Mouse (Mus musculus) forebrain, embryonic 12.5 days (tissue): ENCODE data around the gene Ptpre. TPM values are rescaled to one million over a fixed set of nuclear protein-coding genes. Genes with fewer than 3 reads are reported as not detected.

Experiments used
- ATAC-seq: fragments of 200-750 bp; cut with Nextera tagmentation; 2 replicates; pipeline ENCODE4 v1.8.0; 2017; ENCODE audit warnings: moderate TSS enrichment; ENCODE audit not compliant: low FRiP score
- H3K27ac ChIP-seq: fragments of 300-500 bp; sonication (generic); 2 replicates; pipeline ENCODE4 v1.5.1; 2016; ENCODE audit warnings: mild to moderate bottlenecking
- H3K27me3 ChIP-seq: fragments of 300-500 bp; sonication (generic); 2 replicates; pipeline ENCODE4 v1.6.1; 2016; ENCODE audit warnings: mild to moderate bottlenecking
- H3K36me3 ChIP-seq: fragments of 300-500 bp; sonication (generic); replicated peaks from 2 replicates; pipeline ENCODE4 v1.6.1; 2016; ENCODE audit warnings: mild to moderate bottlenecking
- H3K4me1 ChIP-seq: fragments of 300-500 bp; sonication (generic); 2 replicates; pipeline ENCODE4 v1.6.1; 2016
- H3K4me2 ChIP-seq: fragments of 300-500 bp; sonication (generic); 2 replicates; pipeline ENCODE4 v1.6.1; 2016; ENCODE audit warnings: mild to moderate bottlenecking, moderate library complexity
- H3K4me3 ChIP-seq: fragments of 300-500 bp; sonication (generic); replicated peaks from 2 replicates; pipeline ENCODE4 v1.5.1; 2016; ENCODE audit warnings: mild to moderate bottlenecking
- H3K9ac ChIP-seq: fragments of 300-500 bp; sonication (generic); 2 replicates; pipeline ENCODE4 v1.6.1; 2016; ENCODE audit warnings: mild to moderate bottlenecking
- H3K9me3 ChIP-seq: fragments of 300-500 bp; sonication (generic); 2 replicates; pipeline ENCODE4 v1.6.1; 2016
- WGBS: fragments of 180-500 bp; shearing (Covaris S2); methylation state at CpG from one replicate; pipeline ENCODE4 v1.1.7; 2016; 5-methylcytosine and 5-hydroxymethylcytosine counted together
- polyA plus RNA-seq: library from polyadenylated mRNA; unstranded; fragments of >200 nt; fragmentation: Nextera tagmentation; extraction: Ambion mirVana; gene quantifications from 2 replicates; pipeline ENCODE4 v1.2.1, GENCODE M21; 2016

The Ptpre gene
- polyA plus RNA-seq, 1 experiment from 2014 or later = 1.3 TPM

DNA sequence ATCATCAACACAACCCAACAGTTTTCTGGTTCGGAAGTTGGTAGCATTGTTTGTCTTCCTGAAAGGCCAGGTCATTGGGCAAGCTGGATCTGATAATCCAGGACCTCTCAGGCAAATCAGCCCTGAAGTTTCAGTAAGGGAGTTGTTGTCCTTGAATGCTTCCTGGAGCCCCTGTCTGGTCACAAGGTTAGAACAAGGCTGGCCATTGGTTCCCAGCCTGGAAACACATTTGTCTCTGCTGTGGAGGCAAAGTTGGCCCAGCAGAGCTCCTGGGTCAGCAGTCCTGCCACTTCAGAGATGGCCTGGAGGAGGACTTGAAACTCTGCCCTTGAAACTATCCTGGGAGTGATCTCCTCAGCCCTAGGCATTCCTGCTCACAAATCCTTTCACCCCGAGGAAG, 2.1 kb downstream of the Ptpre start:
- no peak for ATAC-seq
- no peak overlapping the region for H3K27ac ChIP-seq
- H3K9ac ChIP-seq = no peak overlapping the region
- H3K4me2 ChIP-seq = no peak overlapping the region
- H3K4me3 ChIP-seq = no peak overlapping the region
- peaks cover 8% of the 10 kb centered on the region for H3K4me1 ChIP-seq
- 89% methylated on average over 2 of the region's 2 CpGs for whole genome bisulfite sequencing
- no peaks in the 10 kb centered on the region for H3K9me3 ChIP-seq
- H3K27me3 ChIP-seq = peaks cover 32% of the 10 kb centered on the region
- H3K36me3 ChIP-seq = no peaks in the 10 kb centered on the region

DNA sequence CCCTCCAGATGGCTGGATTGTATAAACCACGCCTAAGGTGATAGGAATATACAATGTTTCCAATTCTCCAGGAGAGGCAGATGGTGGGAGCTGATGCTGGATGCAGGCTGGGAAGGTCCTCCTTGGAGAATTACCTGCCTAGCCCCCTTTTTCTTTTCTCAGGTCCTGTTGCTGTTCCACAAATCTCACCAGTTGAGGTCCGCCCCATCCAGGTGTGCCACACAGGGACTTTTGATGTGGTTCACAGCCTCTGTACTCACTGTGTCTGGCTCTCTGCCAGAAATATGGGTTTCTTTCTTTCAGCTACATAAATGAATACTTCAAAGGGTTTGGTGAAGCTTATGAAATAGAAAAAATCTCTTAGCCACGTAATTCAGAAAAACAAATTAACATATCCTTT, 5.0 kb downstream of the Ptpre start:
- H3K9ac ChIP-seq = no peak overlapping the region
- H3K9me3 ChIP-seq = no peaks in the 10 kb centered on the region
- 76% methylated on average over 3 of the region's 3 CpGs for WGBS
- ATAC-seq = no peak
- H3K27me3 ChIP-seq = peaks cover 28% of the 10 kb centered on the region
- no peak overlapping the region for H3K4me3 ChIP-seq
- no peak overlapping the region for H3K4me2 ChIP-seq
- H3K27ac ChIP-seq = no peak overlapping the region
- no peaks in the 10 kb centered on the region for H3K36me3 ChIP-seq
- peaks cover 8% of the 10 kb centered on the region for H3K4me1 ChIP-seq

DNA sequence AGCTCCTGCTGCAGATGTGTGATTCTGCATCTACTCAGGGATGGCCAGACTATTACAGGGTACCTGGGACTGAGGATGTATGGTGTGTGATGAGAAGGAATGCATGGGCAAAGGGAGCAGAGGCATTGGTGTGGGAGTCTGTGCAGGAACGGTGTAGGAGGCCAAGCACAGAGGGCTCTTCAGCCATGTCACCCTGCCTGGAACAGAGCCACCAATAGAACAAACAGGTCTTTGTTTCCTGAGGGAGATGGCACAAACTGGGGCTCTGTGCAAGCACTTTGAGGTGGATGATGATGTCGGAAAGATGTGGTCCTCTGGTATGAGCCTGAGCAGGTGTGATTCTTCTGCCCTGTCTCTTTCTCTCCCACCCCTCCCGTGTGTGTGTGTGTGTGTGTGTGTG, 5.8 kb downstream of the Ptpre start:
- no peak overlapping the region for H3K4me2 ChIP-seq
- H3K27me3 ChIP-seq = peaks cover 24% of the 10 kb centered on the region
- ATAC-seq = no peak
- no peaks in the 10 kb centered on the region for H3K9me3 ChIP-seq
- WGBS = 79% methylated on average over 3 of the region's 3 CpGs
- no peaks in the 10 kb centered on the region for H3K36me3 ChIP-seq
- no peak overlapping the region for H3K4me3 ChIP-seq
- H3K9ac ChIP-seq = no peak overlapping the region
- peaks cover 5% of the 10 kb centered on the region for H3K4me1 ChIP-seq
- H3K27ac ChIP-seq = no peak overlapping the region

DNA sequence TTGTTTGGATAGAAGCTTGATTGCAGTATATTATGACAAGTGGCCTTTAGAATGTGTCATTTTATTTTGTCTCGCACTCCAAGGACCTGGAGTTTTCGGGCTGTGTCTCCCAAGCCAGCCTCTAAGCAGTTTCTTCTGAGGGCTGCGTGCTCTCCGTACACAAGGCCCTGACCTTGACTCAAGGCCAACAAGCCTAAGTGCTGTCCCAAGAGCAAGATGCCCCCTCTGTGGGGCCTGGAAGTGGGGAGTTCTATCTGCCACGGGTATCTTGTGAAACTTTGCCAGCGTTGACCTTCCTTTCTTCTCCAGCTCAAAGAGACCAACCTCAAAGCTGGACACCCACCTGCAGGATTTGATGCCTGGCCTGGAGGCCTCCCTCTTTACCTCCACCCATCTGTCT, 7.0 kb downstream of the Ptpre start:
- H3K27me3 ChIP-seq = peaks cover 11% of the 10 kb centered on the region
- ATAC-seq = no peak
- H3K4me1 ChIP-seq = no peaks in the 10 kb centered on the region
- H3K36me3 ChIP-seq = no peaks in the 10 kb centered on the region
- H3K9me3 ChIP-seq = no peaks in the 10 kb centered on the region
- H3K27ac ChIP-seq = no peak overlapping the region
- no peak overlapping the region for H3K4me3 ChIP-seq
- no peak overlapping the region for H3K9ac ChIP-seq
- WGBS = 92% methylated on average over 6 of the region's 6 CpGs
- H3K4me2 ChIP-seq = no peak overlapping the region

DNA sequence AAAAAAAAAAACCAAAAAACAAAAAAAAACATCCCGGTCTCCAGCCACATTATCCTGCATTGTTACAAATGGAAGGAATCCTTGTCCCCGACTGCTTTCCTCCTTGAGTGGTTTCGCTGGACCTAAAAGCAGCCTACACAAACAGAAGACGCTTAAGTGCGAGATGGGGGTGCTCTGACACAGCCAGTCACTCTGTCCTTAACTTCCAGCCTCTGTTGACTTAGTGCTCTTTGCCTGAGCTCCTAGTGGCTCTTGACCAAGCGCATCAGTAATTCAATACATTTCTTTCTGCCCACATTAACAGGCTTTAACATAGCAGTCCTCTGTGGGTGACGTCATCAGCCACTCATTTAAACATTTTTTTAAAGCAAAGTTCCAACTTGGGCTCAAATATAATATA, 8.7 kb downstream of the Ptpre start:
- Histone ChIP-seq H3K4me2 (no peak overlapping the region), H3K27ac (no peak overlapping the region), H3K36me3 (no peaks in the 10 kb centered on the region), H3K9me3 (no peaks in the 10 kb centered on the region), H3K27me3 (no peaks in the 10 kb centered on the region; the same call in 1 of the 2 replicates), H3K9ac (no peak overlapping the region), H3K4me1 (no peaks in the 10 kb centered on the region), H3K4me3 (no peak overlapping the region)
- no peak for ATAC-seq
- 79% methylated on average over 7 of the region's 7 CpGs for WGBS

DNA sequence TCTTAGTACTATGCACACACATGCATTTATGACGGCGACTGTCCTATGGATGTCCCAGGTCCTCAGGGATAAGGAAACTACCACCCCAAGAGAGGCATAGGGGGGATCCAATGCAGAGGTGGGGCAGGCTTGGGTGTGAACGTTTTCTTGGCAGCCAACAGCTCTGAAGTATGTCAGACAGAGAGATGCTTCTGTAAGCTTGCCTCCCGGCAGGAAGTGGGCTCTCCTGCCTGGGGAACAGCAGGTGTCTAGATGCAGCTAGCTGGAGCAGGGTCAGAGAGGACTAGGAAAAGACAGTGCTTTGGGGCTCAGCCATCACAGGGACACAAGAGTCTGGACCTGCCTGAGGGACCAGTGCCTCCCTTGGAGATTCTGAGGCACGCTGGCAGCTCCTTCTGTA, 9.2 kb downstream of the Ptpre start:
- Histone ChIP-seq H3K27me3 (no peaks in the 10 kb centered on the region; the same call in 1 of the 2 replicates), H3K4me1 (no peaks in the 10 kb centered on the region), H3K27ac (no peak overlapping the region), H3K4me3 (no peak overlapping the region), H3K9ac (no peak overlapping the region), H3K4me2 (no peak overlapping the region), H3K36me3 (no peaks in the 10 kb centered on the region), H3K9me3 (no peaks in the 10 kb centered on the region)
- ATAC-seq = no peak
- 63% methylated on average over 5 of the region's 5 CpGs for WGBS

DNA sequence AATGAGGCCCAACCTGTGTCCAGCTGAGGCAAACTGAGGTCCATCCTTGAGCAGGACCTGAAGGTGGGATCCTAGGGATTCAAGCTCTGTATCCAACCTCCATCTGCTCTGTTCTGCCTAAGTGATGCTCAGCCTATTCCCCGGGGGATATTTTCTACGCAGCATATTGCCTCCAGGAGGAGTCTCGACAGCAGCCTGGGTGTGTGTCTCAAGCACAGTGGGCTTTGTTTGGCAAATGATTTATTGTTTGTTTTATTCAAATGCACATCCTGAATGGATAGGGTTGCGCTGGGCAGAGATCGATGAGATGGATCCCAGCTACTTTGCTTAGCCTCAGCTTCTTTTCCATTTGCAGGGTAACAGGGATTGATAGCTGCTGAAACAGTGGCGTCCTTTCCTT, 11.2 kb downstream of the Ptpre start:
- WGBS = 77% methylated on average over 6 of the region's 6 CpGs
- Histone ChIP-seq H3K9ac (no peak overlapping the region), H3K36me3 (no peaks in the 10 kb centered on the region), H3K4me3 (no peak overlapping the region), H3K27ac (no peak overlapping the region), H3K4me2 (no peak overlapping the region), H3K9me3 (no peaks in the 10 kb centered on the region), H3K27me3 (no peaks in the 10 kb centered on the region; the same call in 1 of the 2 replicates), H3K4me1 (no peaks in the 10 kb centered on the region)
- ATAC-seq = no peak

DNA sequence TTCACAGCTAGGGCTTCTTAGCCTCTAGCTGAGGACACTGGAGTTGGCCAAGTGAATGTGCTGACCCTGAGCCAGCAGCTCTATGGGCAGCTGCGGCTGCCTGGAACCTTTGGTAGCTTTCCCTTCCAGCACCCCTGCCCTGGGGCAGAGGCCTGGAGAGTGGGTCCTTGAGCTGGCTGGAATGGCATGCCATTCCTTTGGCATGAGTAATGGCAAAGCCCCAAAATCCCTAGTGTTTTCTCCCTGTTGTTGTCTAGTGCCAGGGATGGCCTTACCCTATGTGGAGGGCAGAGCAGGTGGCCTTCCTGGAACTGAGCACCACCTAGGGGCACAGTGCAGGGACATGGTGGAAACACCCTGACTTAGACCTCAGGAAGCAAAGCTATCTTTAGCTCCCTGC, 14.3 kb downstream of the Ptpre start:
- Histone ChIP-seq H3K4me3 (no peak overlapping the region), H3K27me3 (no peaks in the 10 kb centered on the region; the same call in 1 of the 2 replicates), H3K9ac (no peak overlapping the region), H3K9me3 (no peaks in the 10 kb centered on the region), H3K27ac (no peak overlapping the region), H3K36me3 (no peaks in the 10 kb centered on the region), H3K4me1 (no peaks in the 10 kb centered on the region), H3K4me2 (no peak overlapping the region)
- ATAC-seq = no peak
- 86% methylated on average over 1 of the region's 1 CpGs for WGBS

DNA sequence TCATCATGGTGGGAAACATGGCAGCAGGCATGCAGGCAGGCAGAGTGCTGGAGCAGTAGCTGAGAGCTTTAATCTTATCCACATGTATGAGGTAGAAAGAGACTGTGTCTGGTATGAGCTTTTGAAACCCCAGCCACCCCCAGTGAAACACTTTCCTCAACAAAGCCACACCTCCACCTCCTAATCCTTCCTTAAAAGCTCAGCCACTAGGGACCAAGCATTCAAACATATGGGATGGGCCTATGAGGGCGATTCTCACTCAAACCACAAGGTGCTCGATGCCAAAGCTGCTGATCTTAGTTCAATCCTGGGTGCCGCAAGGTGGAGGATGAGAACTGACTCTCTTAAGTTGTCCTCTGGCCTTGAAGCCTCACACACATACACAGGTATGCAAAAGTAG, 16.3 kb downstream of the Ptpre start:
- H3K36me3 ChIP-seq = no peaks in the 10 kb centered on the region
- H3K4me2 ChIP-seq = no peak overlapping the region
- no peak overlapping the region for H3K4me3 ChIP-seq
- H3K4me1 ChIP-seq = no peaks in the 10 kb centered on the region
- 82% methylated on average over 3 of the region's 3 CpGs for WGBS
- no peaks in the 10 kb centered on the region for H3K9me3 ChIP-seq
- no peak overlapping the region for H3K27ac ChIP-seq
- no peak overlapping the region for H3K9ac ChIP-seq
- no peaks in the 10 kb centered on the region; the same call in 1 of the 2 replicates for H3K27me3 ChIP-seq
- no peak for ATAC-seq

DNA sequence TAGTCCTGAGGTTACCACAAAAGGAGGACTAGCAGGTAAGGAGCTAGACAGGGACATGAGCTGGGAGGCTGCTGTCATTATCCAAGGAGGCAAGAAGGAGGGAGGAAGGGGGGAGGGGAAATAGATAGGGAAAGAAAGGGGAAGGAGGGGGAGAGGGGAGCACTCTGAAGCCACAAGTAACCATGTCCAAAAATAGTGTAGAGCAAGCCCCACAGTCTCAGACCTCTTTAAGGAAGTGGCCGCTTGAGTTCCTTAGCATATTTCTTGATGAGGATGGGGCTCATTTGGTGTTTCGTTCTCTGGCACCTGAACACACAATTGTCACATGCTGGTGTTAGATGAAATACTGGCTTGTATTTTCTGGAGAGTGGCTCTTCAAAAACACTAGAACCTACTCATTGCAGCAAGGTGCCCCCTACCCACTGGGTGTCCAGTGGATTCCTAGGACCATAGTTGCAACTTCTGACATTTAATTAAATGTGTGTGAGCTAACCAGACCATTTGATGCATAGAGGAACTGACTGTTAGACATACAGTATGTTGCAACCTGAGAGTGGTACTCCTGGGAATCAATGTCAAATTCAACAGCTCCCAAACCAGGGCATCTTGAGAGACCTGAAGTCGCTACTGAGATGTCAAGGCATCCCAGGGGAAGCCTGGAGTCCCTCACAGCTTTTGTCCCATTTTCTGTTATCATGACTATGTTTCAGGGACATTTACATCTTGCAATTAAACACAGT, 19.6 kb downstream of the Ptpre start:
- H3K4me2 ChIP-seq = no peak overlapping the region
- 0 out of 2 replicates have a peak, but pooled peaks cover 4% of the 10 kb centered on the region for H3K4me1 ChIP-seq
- H3K4me3 ChIP-seq = no peak overlapping the region
- ATAC-seq = no peak
- no peak overlapping the region for H3K27ac ChIP-seq
- H3K9ac ChIP-seq = no peak overlapping the region
- H3K9me3 ChIP-seq = no peaks in the 10 kb centered on the region
- H3K27me3 ChIP-seq = no peaks in the 10 kb centered on the region
- WGBS = 88% methylated on average over 3 of the region's 3 CpGs
- no peaks in the 10 kb centered on the region for H3K36me3 ChIP-seq

DNA sequence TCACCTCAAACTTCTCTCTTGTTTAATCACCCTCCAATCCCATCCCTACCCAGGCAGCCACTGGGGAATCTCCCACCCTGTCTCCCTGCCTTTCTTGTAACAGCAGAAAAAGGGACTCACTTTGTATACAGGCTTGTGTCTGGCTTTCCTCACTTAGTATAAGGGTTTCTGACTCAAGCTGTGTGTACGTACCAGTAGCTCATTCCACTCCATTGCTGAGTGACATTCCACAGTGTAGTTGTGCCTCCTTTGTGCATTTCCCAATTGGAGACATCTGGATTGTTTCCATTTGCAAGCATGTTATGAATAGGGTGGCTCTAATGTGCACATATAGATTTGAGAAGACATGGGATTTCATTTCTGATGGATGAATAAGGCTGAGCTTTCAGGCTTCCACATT, 23.0 kb downstream of the Ptpre start:
- ATAC-seq = no peak
- no peak overlapping the region for H3K4me3 ChIP-seq
- H3K36me3 ChIP-seq = no peaks in the 10 kb centered on the region
- H3K4me1 ChIP-seq = 0 out of 2 replicates have a peak, but pooled peaks cover 4% of the 10 kb centered on the region
- 61% methylated on average over 1 of the region's 1 CpGs for WGBS
- H3K9me3 ChIP-seq = no peaks in the 10 kb centered on the region
- no peaks in the 10 kb centered on the region for H3K27me3 ChIP-seq
- no peak overlapping the region for H3K4me2 ChIP-seq
- no peak overlapping the region for H3K27ac ChIP-seq
- no peak overlapping the region for H3K9ac ChIP-seq

DNA sequence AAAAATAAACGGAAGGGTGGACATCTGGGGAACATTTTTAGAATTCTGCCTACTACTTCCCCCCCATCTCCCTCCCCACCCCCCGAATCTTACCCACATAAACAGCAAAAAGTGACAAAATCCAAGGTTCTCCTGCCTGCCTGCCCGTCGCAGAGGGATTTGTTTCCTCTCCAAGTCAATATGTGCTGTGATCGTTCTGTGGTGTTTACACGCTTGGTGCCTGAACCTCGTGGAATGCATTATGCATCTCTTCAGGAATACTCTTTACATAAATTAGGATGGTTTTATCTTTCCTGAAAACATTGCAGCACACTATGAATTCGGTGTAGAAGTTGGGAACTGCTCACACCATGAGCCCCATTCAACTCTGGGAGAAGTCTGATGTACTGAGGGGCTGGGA, 26.7 kb downstream of the Ptpre start:
- Histone ChIP-seq H3K27ac (no peak overlapping the region), H3K36me3 (no peaks in the 10 kb centered on the region), H3K4me2 (no peak overlapping the region), H3K9me3 (no peaks in the 10 kb centered on the region), H3K4me1 (0 out of 2 replicates have a peak, but pooled peaks cover 7% of the 10 kb centered on the region), H3K4me3 (no peak overlapping the region), H3K9ac (no peak overlapping the region), H3K27me3 (no peaks in the 10 kb centered on the region)
- 77% methylated on average over 8 of the region's 8 CpGs for WGBS
- no peak for ATAC-seq

DNA sequence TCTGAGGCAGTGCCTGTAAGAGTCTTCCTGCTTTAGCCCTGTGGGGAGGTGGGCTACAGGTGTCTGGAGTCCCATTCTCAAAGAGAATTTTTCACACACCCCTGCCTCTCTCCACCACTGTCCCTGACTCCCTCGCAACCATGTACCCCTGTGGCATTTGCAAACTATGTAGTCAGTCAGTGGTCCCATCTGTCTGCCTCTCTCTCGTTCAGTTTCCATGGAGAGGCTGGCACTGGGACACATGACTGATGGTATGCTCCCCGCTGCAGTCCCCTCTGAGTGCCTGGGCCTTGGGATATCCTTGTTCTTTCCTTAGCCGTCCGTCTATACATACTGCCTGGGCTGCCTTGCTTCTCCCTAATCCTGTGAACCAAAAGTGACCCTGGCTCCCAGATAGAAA, 28.7 kb downstream of the Ptpre start:
- 86% methylated on average over 5 of the region's 5 CpGs for WGBS
- H3K9me3 ChIP-seq = 0 out of 2 replicates have a peak, but pooled peaks cover 5% of the 10 kb centered on the region
- ATAC-seq = no peak
- no peaks in the 10 kb centered on the region for H3K36me3 ChIP-seq
- 0 out of 2 replicates have a peak, but pooled peaks cover 7% of the 10 kb centered on the region for H3K4me1 ChIP-seq
- H3K27me3 ChIP-seq = no peaks in the 10 kb centered on the region
- no peak overlapping the region for H3K4me3 ChIP-seq
- no peak overlapping the region for H3K9ac ChIP-seq
- H3K27ac ChIP-seq = no peak overlapping the region
- H3K4me2 ChIP-seq = no peak overlapping the region
